Mouse (Mus musculus) gastrocnemius, adult 2 months (tissue): ENCODE measurements around the gene Lrrc31. TPM values are rescaled to one million over a fixed set of nuclear protein-coding genes. Genes with fewer than 3 reads are reported as not detected.

Experiments
- DNase-seq: peaks from one replicate; pipeline ENCODE4 v3.0.0; 2022
- H3K27ac ChIP-seq: fragments of 200-600 bp; 2 replicates; pipeline ENCODE4 v1.8.1; 2022; ENCODE audit warnings: mild to moderate bottlenecking
- H3K4me3 ChIP-seq: fragments of 200-600 bp; 2 replicates; pipeline ENCODE4 v1.8.1; 2022; ENCODE audit warnings: mild to moderate bottlenecking, moderate library complexity
- CTCF ChIP-seq: fragments of 200-600 bp; IDR thresholded peaks from 2 replicates; pipeline ENCODE4 v1.8.1; 2022; ENCODE audit warnings: antibody characterized with exemption, mild to moderate bottlenecking, moderate library complexity
- intact Hi-C: fragments of 180-260 bp; cut with DNase I; formaldehyde crosslinking; loops from one replicate; pipeline ENCODE4 v1.15.1; 2025
- total RNA-seq, 2 experiments: library from RNA; stranded (reverse); gene quantifications; 2 replicates each; pipeline ENCODE4 v1.2.3; 2021

Lrrc31 gene
- total RNA-seq, 2 experiments from 2014 or later: not detected

GRCm38 (mm10) chr3:30722461-30722860 is 22.8 kb upstream of the Lrrc31 start:
- intact Hi-C loops: loop anchor here (5.0 kb wide), 1 partner anchor 70 kb away; the partner anchor contains the start of gene Sec62
- no peak overlapping the region for H3K4me3 ChIP-seq
- no peak for DNase-seq
- TF ChIP-seq CTCF: no peak
- no peak overlapping the region for H3K27ac ChIP-seq

GRCm38 (mm10) chr3:30722036-30722435 is 22.4 kb upstream of the Lrrc31 start:
- no peak for DNase-seq
- H3K4me3 ChIP-seq: no peak overlapping the region
- no peak overlapping the region for H3K27ac ChIP-seq
- intact Hi-C loops: loop anchor here (5.0 kb wide), 1 partner anchor 70 kb away; the partner anchor contains the start of gene Sec62
- no peak for TF ChIP-seq CTCF

GRCm38 (mm10) chr3:30718649-30719048 is 19.0 kb upstream of the Lrrc31 start:
- no peak for TF ChIP-seq CTCF
- intact Hi-C loops: no loop called here
- no peak overlapping the region for H3K4me3 ChIP-seq
- H3K27ac ChIP-seq: no peak overlapping the region
- no peak for DNase-seq

GRCm38 (mm10) chr3:30713334-30713733 is 13.7 kb upstream of the Lrrc31 start:
- TF ChIP-seq CTCF: no peak
- no peak overlapping the region for H3K4me3 ChIP-seq
- intact Hi-C loops: no loop called here
- no peak overlapping the region for H3K27ac ChIP-seq
- no peak for DNase-seq

GRCm38 (mm10) chr3:30710191-30710590 is 10.5 kb upstream of the Lrrc31 start:
- intact Hi-C loops: no loop called here
- no peak for TF ChIP-seq CTCF
- no peak overlapping the region for H3K27ac ChIP-seq

GRCm38 (mm10) chr3:30706614-30707276 is 7.1 kb upstream of the Lrrc31 start:
- intact Hi-C loops: no loop called here
- no peak for DNase-seq
- H3K27ac ChIP-seq: no peak overlapping the region
- no peak for TF ChIP-seq CTCF
- no peak overlapping the region for H3K4me3 ChIP-seq

More at GRCm38 (mm10) chr3:30710191-30710590, 10.5 kb upstream of the Lrrc31 start:
- H3K4me3 ChIP-seq: no peak overlapping the region
- DNase-seq: no peak

GRCm38 (mm10) chr3:30705977-30706376 is 6.3 kb upstream of the Lrrc31 start:
- TF ChIP-seq CTCF: no peak
- Histone ChIP-seq H3K27ac (no peak overlapping the region), H3K4me3 (no peak overlapping the region)
- intact Hi-C loops: no loop called here
- no peak for DNase-seq

- TF ChIP-seq CTCF: no peak
- no peak for DNase-seq
- intact Hi-C loops: loop anchor here (2.0 to 10.0 kb wide), 3 partner anchors 95 to 277 kb away; partner anchors contain the start of gene Sec62
- no peak overlapping the region for H3K4me3 ChIP-seq
- H3K27ac ChIP-seq: no peak overlapping the region
Observed at GRCm38 (mm10) chr3:30697891-30698290, 1.8 kb downstream of the Lrrc31 start.

- peak; percentile 82 for TF ChIP-seq CTCF
- Histone ChIP-seq H3K27ac (no peak overlapping the region), H3K4me3 (no peak overlapping the region)
- intact Hi-C loops: loop anchor here (2.0 to 10.0 kb wide), 3 partner anchors 96 to 278 kb away; partner anchors contain the start of gene Sec62
- DNase-seq: peak; percentile 50
Observed at GRCm38 (mm10) chr3:30696346-30696745, 3.3 kb downstream of the Lrrc31 start.

- DNase-seq: no peak
- no peak for TF ChIP-seq CTCF
- intact Hi-C loops: loop anchor here (2.0 to 10.0 kb wide), 3 partner anchors 97 to 279 kb away; partner anchors contain the start of gene Sec62
- Histone ChIP-seq H3K27ac (no peak overlapping the region), H3K4me3 (no peak overlapping the region)
Observed at GRCm38 (mm10) chr3:30695661-30696060, 4.0 kb downstream of the Lrrc31 start.

- no peak for DNase-seq
- Histone ChIP-seq H3K4me3 (no peak overlapping the region), H3K27ac (no peak overlapping the region)
- TF ChIP-seq CTCF: no peak
- intact Hi-C loops: loop anchor here (10.0 kb wide), 1 partner anchor 204 kb away; no protein-coding TSS in a partner anchor
Observed at GRCm38 (mm10) chr3:30690976-30691375, 8.7 kb downstream of the Lrrc31 start.

GRCm38 (mm10) chr3:30687216-30687615 is 12.4 kb downstream of the Lrrc31 start:
- Histone ChIP-seq H3K4me3 (no peak overlapping the region), H3K27ac (no peak overlapping the region)
- TF ChIP-seq CTCF: no peak
- no peak for DNase-seq
- intact Hi-C loops: no loop called here

GRCm38 (mm10) chr3:30683190-30683589 is 16.5 kb downstream of the Lrrc31 start:
- Histone ChIP-seq H3K4me3 (no peak overlapping the region), H3K27ac (no peak overlapping the region)
- no peak for DNase-seq
- no peak for TF ChIP-seq CTCF
- intact Hi-C loops: no loop called here

GRCm38 (mm10) chr3:30658486-30658885 is 41.2 kb downstream of the Lrrc31 start:
- no peak for TF ChIP-seq CTCF
- no peak overlapping the region for H3K4me3 ChIP-seq
- H3K27ac ChIP-seq: no peak overlapping the region
- DNase-seq: no peak
- intact Hi-C loops: no loop called here
